Mouse (Mus musculus) brain, embryonic 14.5 days (tissue): ENCODE measurements around the gene Zfp978. TPM values are rescaled to one million over a fixed set of nuclear protein-coding genes. Genes with fewer than 3 reads are reported as not detected.
"Not testable (repeated sequence)": the region's sequence is repeated elsewhere in the genome, so short reads cannot be mapped to it uniquely, and the experiment has no call there.

Experiments used
- DNase-seq: peaks from one replicate; pipeline ENCODE4 v3.0.0-alpha.2; 2011; ENCODE audit warnings: low read depth
- CTCF ChIP-seq: fragments of 200-500 bp; IDR thresholded peaks from 2 replicates; pipeline ENCODE4 v1.5.1; 2012; ENCODE audit warnings: inconsistent platforms, mild to moderate bottlenecking, moderate library complexity, borderline replicate concordance; ENCODE audit not compliant: insufficient read depth, insufficient read length; ENCODE audit errors: extremely low read depth
- POLR2A ChIP-seq: fragments of 200-500 bp; IDR thresholded peaks from 2 replicates; pipeline ENCODE4 v1.6.1; 2012; ENCODE audit warnings: mild to moderate bottlenecking, inconsistent platforms, borderline replicate concordance; ENCODE audit not compliant: poor library complexity, insufficient read depth, insufficient read length, severe bottlenecking; ENCODE audit errors: extremely low read depth
- polyA plus RNA-seq: library from polyadenylated mRNA; depleted of rRNA; stranded (reverse); fragments of >200 nt; gene quantifications from 2 replicates; pipeline ENCODE4 v1.2.3, GENCODE M21; 2012; rRNA removed

Zfp978 gene
- not detected in 2 replicates for polyA plus RNA-seq

DNA sequence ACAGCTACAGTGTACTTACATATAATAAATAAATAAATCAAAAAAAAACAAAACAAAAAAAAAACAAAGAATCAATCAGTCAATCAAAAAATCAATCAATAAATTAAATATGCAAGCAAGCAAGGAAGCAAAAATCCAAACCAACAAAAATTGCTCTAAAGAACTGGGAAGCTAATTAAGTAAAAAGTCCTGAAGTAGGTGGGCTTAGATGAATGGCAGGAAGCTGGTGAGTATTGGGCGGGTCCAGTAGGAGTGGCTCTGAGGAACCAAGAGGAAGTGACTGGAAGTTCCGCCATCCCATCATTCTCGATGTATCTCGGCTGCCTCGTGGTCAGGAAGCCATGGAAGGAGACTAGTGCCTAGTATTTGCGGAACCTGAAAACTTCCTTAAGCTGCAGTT, at the start of gene Zfp978:
Zfp978 (plus strand) TSS at position 301 of the 400 bp plus-strand sequence.
- not testable (repeated sequence) for DNase-seq

DNA sequence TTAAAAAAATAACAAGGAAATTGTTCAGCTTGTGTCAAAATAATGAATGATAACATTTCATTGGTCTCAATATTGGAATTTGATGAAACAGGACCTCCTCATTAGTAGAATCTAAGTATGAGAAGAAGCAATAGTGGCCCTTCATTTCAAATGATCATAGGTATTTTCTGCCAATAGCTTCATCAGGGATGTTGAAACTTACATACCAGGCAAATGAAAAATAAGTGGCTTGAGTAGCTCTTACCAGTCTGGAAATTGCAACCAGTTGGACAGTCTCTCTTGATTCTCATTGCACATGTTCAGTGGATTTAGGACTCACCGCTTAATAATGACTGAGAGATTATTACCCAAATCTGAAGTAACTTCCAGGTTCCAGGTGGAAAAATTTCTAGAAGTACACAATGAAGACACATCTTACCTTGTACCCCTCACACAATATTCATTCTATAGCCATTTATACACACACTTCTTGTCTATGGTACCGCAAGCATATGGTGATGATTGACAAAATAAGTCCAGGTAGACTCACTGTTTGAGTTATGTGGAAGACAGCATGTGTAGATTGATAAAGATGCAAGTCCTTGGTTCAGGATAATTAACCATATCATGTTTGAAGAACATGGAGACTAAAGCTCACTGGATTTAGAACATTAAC, 25.9 kb upstream of the Zfp978 start:
- not testable (repeated sequence) for DNase-seq

DNA sequence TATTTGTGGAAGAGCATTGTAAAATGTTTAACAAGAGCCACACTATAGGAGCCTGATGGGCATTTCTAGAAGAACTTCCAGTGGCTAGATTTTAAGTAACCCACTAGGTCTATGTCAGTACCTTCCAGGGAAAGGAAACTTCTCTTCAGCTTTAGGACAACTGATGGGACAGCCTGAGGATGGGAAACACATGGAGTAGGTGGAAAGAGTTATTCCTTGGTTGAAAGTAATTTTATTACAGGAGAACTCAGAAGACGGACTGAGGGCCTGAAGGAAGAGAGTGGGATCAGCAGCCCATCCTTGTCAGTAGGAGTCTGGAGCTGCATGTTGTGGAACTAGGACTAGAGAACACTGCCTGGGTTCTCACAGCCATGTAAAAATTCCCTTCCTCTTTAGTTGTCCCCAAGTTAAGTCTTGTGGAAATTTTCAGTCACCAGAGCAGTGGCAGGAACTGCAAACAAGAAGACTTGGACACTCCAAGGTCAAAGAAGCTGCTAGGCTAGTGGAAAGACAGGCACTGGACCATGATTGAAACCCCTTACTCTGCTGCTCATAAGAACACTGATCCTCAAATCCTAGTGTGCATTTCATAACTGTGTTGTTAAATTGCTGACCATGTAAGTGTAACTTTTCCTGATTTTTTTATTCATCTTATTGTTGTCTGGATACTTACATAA, 25.3 kb upstream of the Zfp978 start:
- not testable (repeated sequence) for DNase-seq

DNA sequence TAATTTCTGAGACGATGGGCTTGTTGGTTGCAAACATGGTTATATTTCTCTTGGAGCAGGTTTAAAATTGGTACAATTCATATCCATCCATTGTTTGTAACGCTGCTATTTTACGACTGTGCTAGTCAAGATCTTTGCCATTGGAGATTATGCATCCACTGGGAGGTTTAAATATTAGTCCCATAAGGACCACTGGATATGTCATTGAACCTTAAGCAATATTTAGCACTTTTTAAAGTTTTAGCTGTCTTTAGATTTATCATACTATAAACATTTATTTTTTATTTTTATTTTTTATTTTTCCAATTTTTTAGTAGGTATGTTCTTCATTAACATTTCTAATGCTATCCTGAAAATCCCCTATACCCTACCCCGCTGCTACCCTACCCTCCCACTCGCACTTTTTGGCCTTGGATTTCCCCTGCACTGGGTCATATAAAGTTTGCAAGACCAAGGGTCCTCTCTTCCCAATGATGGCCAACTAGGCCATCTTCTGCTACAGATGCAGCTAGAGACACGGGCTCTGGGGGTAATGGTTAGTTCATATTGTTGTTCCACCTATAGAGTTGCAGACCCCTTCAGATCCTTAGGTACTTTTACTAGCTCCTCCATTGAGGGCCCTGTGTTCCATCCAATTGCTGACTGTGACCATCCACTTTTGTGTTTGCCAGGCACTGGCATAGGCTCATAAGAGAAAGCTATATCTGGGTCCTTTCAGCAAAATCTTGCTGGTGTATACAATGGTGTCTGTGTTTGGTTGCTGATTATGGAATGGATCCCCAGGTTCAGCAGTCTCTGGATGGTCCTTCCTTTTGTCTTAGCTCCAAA, 24.5 kb upstream of the Zfp978 start:
- not testable (repeated sequence) for DNase-seq

DNA sequence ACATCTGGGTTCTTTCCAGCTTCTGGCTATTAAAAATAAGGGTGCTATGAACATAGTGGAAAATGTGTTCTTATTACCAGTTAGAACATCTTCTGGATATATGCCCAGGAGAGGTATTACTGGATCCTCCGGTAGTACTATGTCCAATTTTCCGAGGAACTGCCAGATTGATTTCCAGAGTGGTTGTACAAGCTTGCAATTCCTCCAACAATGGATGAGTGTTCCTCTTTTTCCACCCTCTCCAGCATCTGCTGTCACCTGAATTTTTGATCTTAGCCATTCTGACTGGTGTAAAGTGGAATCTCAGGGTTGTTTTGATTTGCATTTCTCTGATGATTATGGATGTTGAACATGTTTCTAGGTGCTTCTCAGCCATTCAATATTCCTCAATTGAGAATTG, 23.6 kb upstream of the Zfp978 start:
- not testable (repeated sequence) for DNase-seq

DNA sequence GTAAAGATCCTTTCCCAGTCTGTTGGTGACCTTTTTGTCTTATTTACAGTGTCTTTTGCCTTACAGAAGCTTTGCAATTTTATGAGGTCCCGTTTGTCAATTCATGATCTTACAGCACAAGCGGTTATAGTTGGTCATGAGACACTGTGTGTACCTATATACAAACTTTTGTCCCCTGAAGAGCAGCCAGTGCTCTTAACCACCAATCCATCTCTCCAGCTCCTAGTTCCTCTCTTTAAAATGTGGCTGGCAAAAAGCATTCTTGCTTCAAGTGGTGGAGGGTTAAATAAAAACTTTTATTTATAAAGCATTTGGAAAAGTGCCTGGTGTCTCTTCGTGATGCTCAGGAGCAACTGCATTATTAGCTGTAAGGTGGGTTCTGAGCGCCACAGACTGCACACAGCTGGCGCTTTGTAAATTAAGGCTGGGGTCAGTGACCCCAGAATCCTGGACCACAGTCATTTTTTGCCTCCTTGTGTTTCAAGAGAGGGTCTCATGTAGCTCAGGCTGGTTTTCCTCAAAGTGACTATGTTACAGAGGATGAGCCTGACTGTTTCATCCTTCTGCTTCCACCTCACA, 23.0 kb upstream of the Zfp978 start:
- TF ChIP-seq POLR2A (no peak), CTCF (no peak)
- DNase-seq, result no peak

DNA sequence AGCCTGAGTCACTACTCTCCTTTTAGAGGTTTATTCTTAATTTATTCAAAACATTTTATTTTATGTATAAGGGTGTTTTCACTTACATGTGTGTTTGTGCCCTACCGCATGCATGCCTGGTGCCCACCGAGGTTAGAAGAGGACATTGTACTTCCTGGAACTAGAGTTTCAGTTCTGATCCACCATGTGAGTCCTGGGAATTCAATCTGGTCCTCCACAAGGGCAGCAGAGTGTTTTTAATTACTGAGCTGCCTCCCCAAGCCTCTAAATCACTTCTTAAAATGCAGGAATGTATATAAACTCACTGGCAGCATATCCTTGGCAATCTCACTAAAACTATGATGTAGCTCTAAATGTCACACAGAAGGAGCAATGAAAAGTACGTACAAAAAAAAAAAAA, 22.4 kb upstream of the Zfp978 start:
- not testable (repeated sequence) for DNase-seq

DNA sequence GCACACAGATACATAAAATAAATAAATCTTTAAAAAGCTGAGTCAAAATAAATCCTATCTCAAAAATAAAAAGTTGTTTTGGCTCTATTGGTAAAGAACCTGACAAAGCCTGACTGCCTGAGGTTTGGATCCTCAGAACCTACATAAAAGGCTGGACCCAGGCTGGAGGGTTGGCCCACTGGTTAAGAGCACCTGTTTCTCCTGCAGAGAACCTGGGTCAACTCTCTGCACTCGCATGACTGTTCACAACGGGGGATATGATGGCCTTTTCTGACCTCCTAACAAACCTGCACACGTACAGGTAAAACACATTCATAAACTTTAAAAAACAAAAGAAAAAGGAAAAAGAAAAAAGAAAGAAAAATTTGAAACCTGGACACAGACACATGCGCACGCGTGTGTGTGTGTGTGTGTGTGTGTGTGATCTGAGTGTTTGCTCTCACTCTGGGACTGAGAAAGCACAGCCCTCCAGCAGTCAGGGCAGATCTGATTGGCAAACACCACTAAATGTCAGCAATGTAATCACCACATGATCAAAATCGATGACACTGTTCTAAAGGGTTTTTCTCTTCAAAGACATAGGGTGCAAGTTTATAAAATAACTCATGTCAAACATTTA, 21.4 kb upstream of the Zfp978 start:
- DNase-seq, result not testable (repeated sequence)

DNA sequence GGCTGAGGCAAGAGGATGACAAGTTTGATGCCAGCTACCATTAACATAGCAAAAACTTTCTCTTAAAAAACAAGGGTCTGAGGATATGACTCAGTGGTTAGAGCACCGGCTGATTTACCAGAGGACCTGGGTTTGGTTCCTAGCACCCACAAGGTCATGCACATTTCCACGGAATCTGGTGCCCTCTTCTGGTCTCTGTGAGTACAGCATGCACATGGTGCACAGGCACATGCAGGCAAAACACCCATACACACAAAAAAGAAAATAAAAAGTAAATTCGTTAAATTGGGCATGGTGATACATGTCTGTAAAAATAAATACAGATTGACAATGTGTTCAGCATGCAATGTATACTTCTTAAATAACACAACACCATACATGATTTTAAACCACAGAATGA, 20.9 kb upstream of the Zfp978 start:
- DNase-seq, result not testable (repeated sequence)

DNA sequence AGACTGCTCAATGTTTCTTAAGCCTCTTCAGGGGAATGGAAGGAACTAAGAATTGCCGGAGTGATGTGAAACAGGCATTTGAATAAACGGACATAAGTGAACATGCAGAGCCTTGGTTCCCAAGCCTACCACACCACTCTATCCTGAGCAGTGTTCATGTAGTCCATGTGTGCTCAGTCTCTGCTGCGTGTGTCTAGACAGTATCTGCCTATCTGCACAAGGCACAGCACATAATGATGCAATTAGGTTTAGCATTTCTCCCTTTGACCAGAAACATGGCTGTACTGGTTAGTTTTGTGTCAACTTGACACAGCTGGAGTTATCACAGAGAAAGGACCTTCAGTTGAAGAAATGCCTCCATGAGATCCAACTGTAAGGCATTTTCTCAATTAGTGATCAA, 20.2 kb upstream of the Zfp978 start:
- DNase-seq, result not testable (repeated sequence)

DNA sequence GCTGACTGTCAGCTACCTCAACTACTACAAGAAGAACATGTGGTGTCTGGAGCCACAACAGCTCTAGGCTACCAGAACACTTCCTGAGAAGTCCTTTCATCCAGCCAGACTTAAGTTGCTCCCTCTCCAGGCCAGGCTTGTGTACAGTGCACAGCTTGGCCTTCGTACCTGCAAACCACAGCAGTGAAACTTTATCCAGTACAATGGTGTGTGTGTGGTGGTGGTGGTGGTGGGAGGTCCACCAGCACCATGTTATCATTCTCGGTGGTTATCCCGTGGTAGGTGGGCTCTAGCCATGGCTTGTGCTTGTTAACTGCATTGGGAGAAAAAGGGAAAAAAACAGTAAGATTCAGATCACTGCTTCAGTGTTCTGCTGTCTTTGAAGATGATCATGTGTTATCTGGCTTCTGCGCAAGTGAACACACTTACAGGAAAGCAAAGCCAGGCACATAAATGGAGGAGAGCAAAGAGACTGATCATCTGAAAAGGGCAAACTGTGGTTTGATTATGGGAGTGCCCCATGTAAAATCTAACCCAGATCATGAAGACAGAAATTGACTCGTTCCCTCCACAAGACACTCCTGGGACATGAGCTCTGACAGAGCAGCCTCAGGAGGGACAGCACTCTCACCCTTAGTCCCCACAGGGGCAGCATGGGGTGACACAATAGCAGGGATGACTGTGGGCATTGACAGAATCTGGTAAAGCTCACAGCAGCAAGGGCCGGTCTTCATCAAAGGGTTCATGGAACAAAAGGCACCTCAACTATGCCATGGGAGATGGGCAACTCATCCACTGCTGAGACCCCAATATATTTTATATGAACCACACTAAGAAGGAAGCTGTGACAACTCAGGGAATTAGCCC, 17.8 kb upstream of the Zfp978 start:
- DNase-seq, result not testable (repeated sequence)

DNA sequence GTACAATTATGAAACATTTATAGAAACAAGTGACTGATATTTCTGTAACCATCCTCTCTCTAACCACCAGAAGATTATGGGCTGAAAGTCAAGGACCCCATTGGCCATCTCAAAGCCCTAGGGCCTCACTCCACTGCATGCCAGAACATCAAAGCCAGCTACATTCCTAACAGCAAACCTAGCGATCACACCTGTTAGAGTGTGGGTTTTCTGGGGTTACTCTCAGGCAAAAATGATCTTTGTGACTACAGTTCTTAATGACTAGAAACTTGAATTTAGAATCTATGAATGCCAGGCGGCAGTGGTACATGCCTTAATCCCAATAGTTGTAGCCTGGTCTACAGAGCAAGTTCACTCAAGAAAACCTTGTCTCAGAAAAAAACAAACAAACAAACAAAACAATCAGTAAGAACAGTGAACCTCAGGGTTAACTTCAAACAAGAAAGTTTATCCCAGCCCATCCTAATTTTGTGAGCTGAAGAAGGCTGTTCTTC, 16.0 kb upstream of the Zfp978 start:
- DNase-seq, result not testable (repeated sequence)

DNA sequence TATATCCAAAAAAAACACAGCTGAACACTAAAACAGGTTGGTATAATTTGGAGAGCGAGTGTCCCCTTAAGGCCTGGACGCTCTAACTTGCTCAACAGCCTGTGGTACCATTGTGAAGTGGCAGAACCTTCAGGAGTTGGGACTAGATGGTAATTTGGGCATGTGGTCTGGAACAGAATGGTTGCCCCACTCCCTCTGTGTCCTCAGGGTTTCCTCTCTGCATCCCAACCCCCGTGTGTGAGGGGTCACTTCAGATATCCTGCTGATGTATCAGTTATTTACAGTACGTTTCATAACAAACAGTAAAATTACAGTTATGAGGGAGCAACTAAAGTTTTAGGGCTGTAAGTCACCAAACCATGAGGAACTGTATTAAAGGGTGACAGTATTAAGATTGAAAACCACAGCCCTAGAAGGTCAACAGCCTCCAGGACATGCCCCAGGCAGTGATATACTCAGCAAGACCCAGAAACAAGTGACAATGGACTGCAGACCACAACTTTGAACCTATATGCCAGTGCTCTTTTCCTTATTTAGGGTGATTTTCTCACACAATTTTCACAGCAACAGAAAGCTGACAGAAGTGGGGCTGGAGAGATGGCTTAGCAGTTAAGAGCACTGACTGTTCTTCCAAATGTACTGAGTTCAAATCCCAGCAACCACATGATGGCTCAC, 14.6 kb upstream of the Zfp978 start:
- not testable (repeated sequence) for DNase-seq

DNA sequence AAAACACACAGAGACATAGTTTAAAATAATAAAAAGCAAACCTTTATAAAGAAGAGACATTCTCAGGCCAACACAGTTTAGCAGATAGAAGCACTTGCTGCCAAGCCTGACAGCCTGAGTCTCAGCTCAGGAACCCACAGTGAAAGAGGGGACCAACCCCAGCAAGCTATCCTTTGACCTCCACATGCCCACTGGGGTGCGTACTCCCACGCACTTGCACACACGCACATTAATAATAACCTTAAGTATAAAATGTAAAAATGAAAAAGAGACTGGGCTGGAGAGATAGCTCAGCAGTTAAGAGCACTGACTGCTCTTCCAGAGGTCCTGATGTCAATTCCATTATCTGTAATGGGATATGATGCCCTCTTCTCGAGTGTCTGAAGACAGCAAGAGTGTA, 13.8 kb upstream of the Zfp978 start:
- DNase-seq, result not testable (repeated sequence)

DNA sequence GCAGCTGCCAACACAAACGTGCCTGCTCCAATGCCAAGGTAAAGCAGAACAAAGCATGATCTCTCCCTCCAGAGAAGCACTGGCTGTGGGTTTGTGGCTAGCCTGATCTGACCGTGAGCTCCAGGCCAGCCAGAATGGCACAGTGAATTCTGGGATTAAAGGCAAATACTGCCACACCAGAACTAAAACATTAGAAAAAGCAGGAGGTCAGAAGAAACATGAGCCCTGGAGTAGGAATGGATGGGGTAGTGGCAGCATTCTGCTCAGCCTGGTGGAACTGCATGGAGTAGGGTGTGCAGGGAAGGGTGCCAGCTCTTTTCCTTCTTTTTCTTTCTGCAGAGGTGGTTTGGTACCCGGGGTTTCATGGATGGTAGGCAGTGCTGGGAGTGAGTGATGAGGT, 13.2 kb upstream of the Zfp978 start:
- not testable (repeated sequence) for DNase-seq

DNA sequence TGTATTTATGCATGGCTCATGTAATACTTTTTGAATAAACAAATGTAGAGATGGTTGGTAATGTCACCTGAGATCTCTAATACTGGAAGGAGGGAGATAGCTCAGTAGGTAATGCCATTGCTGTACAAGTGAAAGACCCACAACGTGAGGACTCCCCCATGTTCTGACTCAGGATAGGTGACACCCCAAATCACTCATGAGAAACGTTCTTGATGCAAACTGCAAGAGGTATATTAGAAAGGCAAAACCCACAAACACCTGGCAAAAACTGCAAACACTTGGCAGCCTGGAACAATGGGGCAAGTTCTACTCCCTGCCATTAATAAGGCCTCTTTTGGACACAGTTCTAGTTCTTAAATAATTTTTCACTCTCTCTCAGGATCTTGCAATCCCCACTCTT, 12.7 kb upstream of the Zfp978 start:
- not testable (repeated sequence) for DNase-seq

DNA sequence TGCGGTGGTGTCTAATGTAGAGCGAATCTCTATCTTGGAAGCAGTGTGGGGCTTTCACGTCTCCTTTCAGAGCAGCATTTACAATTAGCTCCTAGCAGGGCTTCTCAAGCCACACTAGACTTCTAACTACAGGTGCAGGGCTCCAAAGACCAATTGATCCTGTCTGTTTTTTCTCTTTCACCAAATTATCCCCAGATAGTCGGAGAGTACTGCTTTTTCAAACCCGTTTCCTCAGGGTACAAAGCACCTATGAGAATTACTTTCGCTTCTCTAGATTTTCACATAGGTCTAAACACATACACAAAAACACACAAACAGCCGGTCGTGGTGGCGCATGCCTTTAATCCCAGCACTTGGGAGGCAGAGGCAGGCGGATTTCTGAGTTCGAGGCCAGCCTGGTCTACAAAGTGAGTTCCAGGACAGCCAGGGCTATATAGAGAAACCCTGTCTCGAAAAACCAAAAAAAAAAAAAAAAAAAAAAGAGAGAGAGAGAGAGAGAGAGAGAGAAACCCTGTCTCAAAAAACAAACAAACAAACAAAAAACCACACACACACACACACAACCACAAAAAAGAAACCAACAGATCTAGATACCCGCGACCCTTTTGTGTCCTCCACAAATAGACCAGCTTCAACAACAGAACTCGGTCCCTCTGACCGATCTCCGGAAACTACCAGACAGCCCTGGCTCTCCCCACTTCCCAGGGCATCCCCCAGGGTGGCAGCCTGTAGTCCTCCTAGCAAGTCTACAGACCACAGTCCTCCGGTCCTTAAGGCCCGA, 12.0 kb upstream of the Zfp978 start:
- DNase-seq, result not testable (repeated sequence)
